Mouse (Mus musculus) lung, adult 2 months (tissue): ENCODE measurements at regions not wholly inside any gene's neighbourhood (a gene's known extent, or its start where the extent isn't known, plus 50 kb on each side); places are given as distances from the start of the nearest gene placed in this dataset.

ENCODE experiments used
- CTCF ChIP-seq: fragments of 200-500 bp; IDR thresholded peaks from 2 replicates; pipeline ENCODE4 v1.5.1; 2011; ENCODE audit warnings: mild to moderate bottlenecking, low read length, control low read depth; ENCODE audit not compliant: insufficient read depth
- POLR2A ChIP-seq: fragments of 200-500 bp; IDR thresholded peaks from 2 replicates; pipeline ENCODE4 v1.6.1; 2011; ENCODE audit warnings: low read depth, mild to moderate bottlenecking, control low read depth, low read length, borderline replicate concordance; ENCODE audit errors: extremely low read depth

- TF ChIP-seq CTCF = no peak
- TF ChIP-seq POLR2A = no peak
Measured at GRCm38 (mm10) chr16:92970587-92970986, 144.6 kb upstream of the Runx1 start.
